Mouse (Mus musculus): ENCODE data around the gene Gabarap. TPM values are rescaled to one million over a fixed set of nuclear protein-coding genes. Genes with fewer than 3 reads are reported as not detected.

Gene Gabarap
- polyA plus RNA-seq, 1 experiment from 2014 or later = 507 TPM

- Histone ChIP-seq H3K4me2 (no peak overlapping the region), H3K4me1 (peaks cover 10% of the 10 kb centered on the region), H3K9me3 (no peaks in the 10 kb centered on the region), H3K27me3 (replicated peaks) (no peaks in the 10 kb centered on the region), H3K27ac (no peak overlapping the region), H3K9ac (no peak overlapping the region), H3K4me3 (no peak overlapping the region), H3K36me3 (replicated peaks) (peaks cover 25% of the 10 kb centered on the region)
- 91% methylated on average over 4 of the region's 4 CpGs for WGBS
- no peak for ATAC-seq (replicated peaks)
Observed at GRCm38 (mm10) chr11:69976271-69976670, 14.7 kb upstream of the Gabarap start.

GRCm38 (mm10) chr11:69979827-69980195 lies 11.1 kb upstream of the Gabarap start:
- no peaks in the 10 kb centered on the region for H3K9me3 ChIP-seq
- ATAC-seq (replicated peaks) = no peak
- peak overlapping the region; percentile 96 for H3K4me3 ChIP-seq
- WGBS = 2% methylated on average over 16 of the region's 16 CpGs
- peak overlapping the region; percentile 100 for H3K27ac ChIP-seq
- H3K27me3 ChIP-seq (replicated peaks) = no peaks in the 10 kb centered on the region
- peak overlapping the region; percentile 86 for H3K4me2 ChIP-seq
- peaks cover 14% of the 10 kb centered on the region for H3K36me3 ChIP-seq (replicated peaks)
- peaks cover 33% of the 10 kb centered on the region for H3K4me1 ChIP-seq
- peak overlapping the region; percentile 99 for H3K9ac ChIP-seq

DNA sequence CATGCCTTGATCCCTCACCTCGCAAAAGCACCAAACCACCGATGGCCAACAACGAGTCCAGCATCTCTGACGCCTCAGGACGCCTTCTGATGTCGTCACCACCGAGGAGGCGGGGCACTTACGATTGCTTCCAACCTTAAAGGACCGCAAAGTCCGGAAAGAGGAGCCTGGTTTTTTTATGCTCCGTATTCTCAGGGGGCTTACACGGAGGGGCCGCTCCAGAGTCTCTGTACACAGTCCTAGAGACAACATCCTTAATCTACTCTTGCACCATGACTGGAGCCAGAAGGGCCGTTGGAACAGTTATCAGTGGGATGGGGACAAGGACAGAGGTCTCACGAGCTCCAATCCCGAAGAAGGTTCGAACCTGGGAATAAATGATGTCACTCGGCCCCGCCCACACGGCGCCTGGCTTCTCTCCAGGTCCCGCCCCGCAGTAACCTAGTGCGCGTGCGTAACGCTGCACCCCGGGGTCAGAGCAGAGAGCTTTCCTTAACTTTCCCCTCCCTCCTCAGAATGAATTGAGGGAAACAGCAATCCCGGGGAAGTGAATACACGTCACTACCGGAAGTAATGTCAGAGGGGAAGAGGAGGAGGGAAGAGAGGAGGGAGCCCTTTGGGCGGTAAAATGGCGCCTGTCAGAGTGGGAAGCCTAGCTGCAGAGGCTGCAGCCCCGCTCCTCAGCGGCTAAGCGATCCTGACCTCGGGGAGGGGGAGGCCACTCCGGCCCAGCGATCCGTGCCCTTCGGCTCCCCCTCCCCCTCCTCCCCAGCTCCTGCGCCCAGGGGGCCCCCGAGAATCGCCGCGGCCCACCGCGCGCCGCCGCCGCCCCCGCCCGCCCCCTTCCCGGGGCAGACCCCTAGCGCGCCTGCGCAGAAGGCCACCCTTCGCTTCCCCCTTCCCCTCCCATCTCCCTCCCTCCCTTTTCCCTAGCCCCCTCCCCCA lies 10.5 kb upstream of the Gabarap start:
- Histone ChIP-seq H3K4me2 (peak overlapping the region; percentile 86), H3K9ac (peak overlapping the region; percentile 99), H3K4me1 (peaks cover 33% of the 10 kb centered on the region), H3K4me3 (peak overlapping the region; percentile 96), H3K27me3 (replicated peaks) (no peaks in the 10 kb centered on the region), H3K9me3 (no peaks in the 10 kb centered on the region), H3K36me3 (replicated peaks) (peaks cover 14% of the 10 kb centered on the region; the same call in 1 of the 2 replicates), H3K27ac (peak overlapping the region; percentile 100)
- ATAC-seq (replicated peaks) = peak; percentile 93
- WGBS = under 1% methylated on average over 44 of the region's 60 CpGs

GRCm38 (mm10) chr11:69981141-69981762 lies 9.7 kb upstream of the Gabarap start, which contains the start of gene Ctdnep1:
Gene Ctdnep1 (plus strand): TSS chr11:69981156.
- peak within 1 kb of the TSS; percentile 100 for H3K27ac ChIP-seq
- H3K4me1 ChIP-seq = peaks cover 33% of the 10 kb centered on the region
- H3K4me3 ChIP-seq = peak within 1 kb of the TSS; percentile 96
- 0% methylated on average over 38 of the region's 43 CpGs for WGBS
- peaks cover 18% of the 10 kb centered on the region; the same call in 1 of the 2 replicates for H3K36me3 ChIP-seq (replicated peaks)
- peak within 1 kb of the TSS; percentile 86 for H3K4me2 ChIP-seq
- no peaks in the 10 kb centered on the region for H3K9me3 ChIP-seq
- H3K9ac ChIP-seq = peak within 1 kb of the TSS; percentile 99
- H3K27me3 ChIP-seq (replicated peaks) = no peaks in the 10 kb centered on the region
- peak; percentile 61 for ATAC-seq (replicated peaks)

DNA sequence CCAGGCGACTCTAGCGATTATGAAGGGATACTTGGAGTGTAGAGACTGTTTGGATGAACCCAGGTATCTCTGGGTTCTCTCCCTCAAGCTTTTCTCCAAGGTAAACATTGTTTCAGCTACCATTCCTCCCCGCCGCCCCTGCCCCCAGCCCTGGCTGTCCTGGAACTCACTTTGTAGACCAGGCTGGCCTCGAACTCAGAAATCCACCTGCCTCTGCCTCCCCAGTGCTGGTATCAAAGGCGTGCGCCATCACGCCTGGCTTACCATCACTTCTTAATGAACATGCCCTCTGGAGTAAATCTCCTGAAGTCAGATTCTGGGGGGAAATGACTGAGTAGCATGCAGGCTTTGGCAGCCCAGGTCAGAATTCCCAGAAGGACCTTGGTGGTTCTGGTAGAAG lies 8.7 kb upstream of the Gabarap start, which contains the start of gene Elp5:
Gene Elp5, minus strand, starts transcription at position 293 of the 400 bp plus-strand sequence.
- peak within 1 kb of the TSS; percentile 99 for H3K9ac ChIP-seq
- no peaks in the 10 kb centered on the region for H3K9me3 ChIP-seq
- peaks cover 33% of the 10 kb centered on the region for H3K4me1 ChIP-seq
- peak within 1 kb of the TSS; percentile 86 for H3K4me2 ChIP-seq
- H3K36me3 ChIP-seq (replicated peaks) = peaks cover 27% of the 10 kb centered on the region; the same call in 1 of the 2 replicates
- no peak for ATAC-seq (replicated peaks)
- peak within 1 kb of the TSS; percentile 100 for H3K27ac ChIP-seq
- WGBS = 66% methylated on average over 8 of the region's 8 CpGs
- peak within 1 kb of the TSS; percentile 96 for H3K4me3 ChIP-seq
- no peaks in the 10 kb centered on the region for H3K27me3 ChIP-seq (replicated peaks)

- Histone ChIP-seq H3K9ac (peak overlapping the region; percentile 12; the same call in 1 of the 2 replicates), H3K27ac (no peak overlapping the region), H3K9me3 (no peaks in the 10 kb centered on the region), H3K27me3 (replicated peaks) (no peaks in the 10 kb centered on the region), H3K36me3 (replicated peaks) (peaks cover 30% of the 10 kb centered on the region; the same call in 1 of the 2 replicates), H3K4me2 (peak overlapping the region; percentile 86), H3K4me3 (peak overlapping the region; percentile 96; the same call in 1 of the 2 replicates), H3K4me1 (peaks cover 33% of the 10 kb centered on the region)
- ATAC-seq (replicated peaks) = no peak
- WGBS = 19% methylated on average over 5 of the region's 5 CpGs
Observed at GRCm38 (mm10) chr11:69982877-69983276, 8.1 kb upstream of the Gabarap start.

DNA sequence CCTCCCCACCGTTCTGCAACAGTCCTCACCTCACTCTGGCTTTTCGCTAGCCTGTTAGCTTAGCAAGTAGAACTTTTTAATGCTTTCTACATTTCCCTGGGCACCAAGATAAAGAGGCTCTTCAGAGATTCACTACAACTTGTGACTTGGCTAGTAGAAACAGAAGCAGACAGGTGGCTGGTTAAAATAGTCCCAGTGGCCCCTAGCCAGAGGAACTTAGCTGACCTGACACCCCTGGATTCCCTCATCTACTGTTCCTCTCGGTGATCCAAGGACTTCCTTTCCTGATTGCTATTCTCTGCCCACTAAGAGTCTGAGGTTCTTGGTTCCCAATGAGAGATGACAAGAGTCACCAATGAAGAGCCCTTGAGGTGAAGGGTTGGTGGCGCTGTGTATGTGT lies 7.6 kb upstream of the Gabarap start:
- H3K4me2 ChIP-seq = peak overlapping the region; percentile 86
- H3K9ac ChIP-seq = no peak overlapping the region
- H3K4me1 ChIP-seq = peaks cover 33% of the 10 kb centered on the region
- no peak overlapping the region for H3K4me3 ChIP-seq
- no peaks in the 10 kb centered on the region for H3K27me3 ChIP-seq (replicated peaks)
- H3K27ac ChIP-seq = no peak overlapping the region
- 90% methylated on average over 4 of the region's 4 CpGs for WGBS
- H3K36me3 ChIP-seq (replicated peaks) = peaks cover 31% of the 10 kb centered on the region; the same call in 1 of the 2 replicates
- H3K9me3 ChIP-seq = no peaks in the 10 kb centered on the region
- no peak for ATAC-seq (replicated peaks)

DNA sequence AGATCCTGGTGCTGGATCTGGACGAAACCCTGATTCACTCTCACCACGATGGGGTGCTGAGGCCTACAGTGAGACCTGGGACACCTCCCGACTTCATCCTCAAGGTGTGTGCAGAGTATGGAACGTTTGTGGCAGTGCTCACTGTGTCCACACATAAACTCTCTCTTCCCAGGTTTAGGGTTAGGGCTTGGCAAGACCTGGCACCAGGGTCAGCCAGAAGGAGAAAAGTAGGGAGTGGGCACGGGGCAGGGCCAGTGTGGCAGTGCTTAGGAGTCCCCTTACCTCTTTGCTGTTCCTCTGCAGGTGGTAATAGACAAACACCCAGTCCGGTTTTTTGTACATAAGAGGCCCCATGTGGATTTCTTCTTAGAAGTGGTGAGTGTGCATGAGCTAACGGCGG lies 6.5 kb upstream of the Gabarap start:
- peaks cover 39% of the 10 kb centered on the region; the same call in 1 of the 2 replicates for H3K36me3 ChIP-seq (replicated peaks)
- peaks cover 25% of the 10 kb centered on the region for H3K4me1 ChIP-seq
- no peak overlapping the region for H3K4me2 ChIP-seq
- 93% methylated on average over 8 of the region's 8 CpGs for WGBS
- H3K27ac ChIP-seq = no peak overlapping the region
- no peak overlapping the region for H3K9ac ChIP-seq
- no peak overlapping the region for H3K4me3 ChIP-seq
- no peaks in the 10 kb centered on the region for H3K27me3 ChIP-seq (replicated peaks)
- no peaks in the 10 kb centered on the region for H3K9me3 ChIP-seq
- no peak for ATAC-seq (replicated peaks)

DNA sequence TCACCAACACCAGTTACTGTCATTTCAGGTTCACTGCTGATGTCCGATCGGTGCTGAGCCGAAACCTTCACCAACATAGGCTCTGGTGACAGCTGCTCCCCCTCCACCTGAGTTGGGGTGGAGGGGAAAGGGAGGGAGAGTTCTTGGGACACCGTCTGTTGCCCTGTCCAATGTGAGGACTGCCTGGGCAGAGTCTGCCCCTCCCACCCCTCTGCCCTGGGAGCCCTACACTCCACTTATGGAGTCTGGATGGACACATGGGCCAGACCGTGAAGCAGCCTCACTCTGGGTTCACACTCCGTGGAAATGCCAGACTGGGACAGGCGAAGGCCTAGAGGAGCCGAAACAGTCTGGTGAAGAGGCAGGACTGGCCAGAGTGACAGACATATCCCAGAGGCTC lies 994 bp upstream of the Gabarap start:
- H3K27me3 ChIP-seq (replicated peaks) = no peaks in the 10 kb centered on the region
- H3K4me3 ChIP-seq = no peak overlapping the region
- H3K27ac ChIP-seq = 0 out of 2 replicates have a peak overlapping the region, but pooled peaks have one; percentile 92
- H3K4me2 ChIP-seq = 0 out of 2 replicates have a peak overlapping the region, but pooled peaks have one; percentile 72
- 0 out of 2 replicates have a peak, but pooled peaks have one; percentile 22 for ATAC-seq (replicated peaks)
- H3K36me3 ChIP-seq (replicated peaks) = peaks cover 37% of the 10 kb centered on the region; the same call in 1 of the 2 replicates
- H3K4me1 ChIP-seq = peaks cover 29% of the 10 kb centered on the region
- WGBS = 92% methylated on average over 8 of the region's 8 CpGs
- H3K9ac ChIP-seq = no peak overlapping the region
- no peaks in the 10 kb centered on the region for H3K9me3 ChIP-seq

DNA sequence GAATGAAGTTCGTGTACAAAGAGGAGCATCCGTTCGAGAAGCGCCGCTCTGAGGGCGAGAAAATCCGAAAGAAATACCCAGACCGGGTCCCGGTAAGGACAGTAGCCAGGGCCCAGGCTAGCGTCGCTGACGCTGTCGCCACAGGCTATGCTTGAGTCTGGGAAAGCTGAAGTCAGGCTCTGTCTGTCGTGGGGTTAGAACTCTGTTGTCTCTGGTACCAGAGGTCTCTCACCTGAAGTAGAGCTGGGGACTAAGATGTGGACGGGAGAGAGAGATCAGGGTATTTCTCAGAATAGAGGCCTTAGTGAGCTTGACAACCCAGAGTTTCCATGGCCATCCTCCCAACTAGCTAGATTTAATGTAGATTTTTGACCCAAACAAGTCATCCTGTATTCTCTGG lies 768 bp downstream of the Gabarap start:
- peak overlapping the region; percentile 89 for H3K4me3 ChIP-seq
- peak overlapping the region; percentile 72 for H3K4me2 ChIP-seq
- H3K27me3 ChIP-seq (replicated peaks) = no peaks in the 10 kb centered on the region
- H3K36me3 ChIP-seq (replicated peaks) = peaks cover 22% of the 10 kb centered on the region; the same call in 1 of the 2 replicates
- no peaks in the 10 kb centered on the region for H3K9me3 ChIP-seq
- H3K4me1 ChIP-seq = peaks cover 32% of the 10 kb centered on the region
- ATAC-seq (replicated peaks) = peak; percentile 5; the same call in 1 of the 2 replicates
- H3K27ac ChIP-seq = peak overlapping the region; percentile 92
- under 1% methylated on average over 15 of the region's 15 CpGs for WGBS
- H3K9ac ChIP-seq = peak overlapping the region; percentile 90

DNA sequence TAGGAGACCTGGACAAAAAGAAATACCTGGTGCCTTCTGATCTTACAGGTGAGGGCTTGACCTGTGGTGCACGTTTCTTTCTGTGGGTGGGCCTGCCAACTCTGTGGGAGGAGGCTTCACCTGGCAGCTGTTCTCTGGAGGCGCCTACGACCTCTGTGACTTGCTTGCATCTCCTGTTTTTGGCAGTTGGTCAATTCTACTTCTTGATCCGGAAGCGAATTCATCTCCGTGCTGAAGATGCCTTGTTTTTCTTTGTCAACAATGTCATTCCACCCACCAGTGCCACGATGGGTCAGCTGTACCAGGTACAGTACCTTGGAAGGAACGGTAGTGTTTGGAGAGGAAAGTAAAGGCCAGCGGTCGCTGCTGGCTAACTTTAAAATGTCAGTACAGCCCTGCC lies 1.5 kb downstream of the Gabarap start:
- H3K9me3 ChIP-seq = no peaks in the 10 kb centered on the region
- H3K4me1 ChIP-seq = peaks cover 34% of the 10 kb centered on the region
- no peak for ATAC-seq (replicated peaks)
- H3K4me2 ChIP-seq = peak overlapping the region; percentile 72
- peak overlapping the region; percentile 90 for H3K9ac ChIP-seq
- H3K27me3 ChIP-seq (replicated peaks) = no peaks in the 10 kb centered on the region
- peaks cover 18% of the 10 kb centered on the region; the same call in 1 of the 2 replicates for H3K36me3 ChIP-seq (replicated peaks)
- H3K27ac ChIP-seq = peak overlapping the region; percentile 4; the same call in 1 of the 2 replicates
- 87% methylated on average over 10 of the region's 10 CpGs for WGBS
- peak overlapping the region; percentile 89 for H3K4me3 ChIP-seq

GRCm38 (mm10) chr11:69992932-69993331 lies 2.0 kb downstream of the Gabarap start:
- Histone ChIP-seq H3K9ac (peak overlapping the region; percentile 90; the same call in 1 of the 2 replicates), H3K27ac (no peak overlapping the region), H3K4me2 (peak overlapping the region; percentile 72), H3K36me3 (replicated peaks) (peaks cover 14% of the 10 kb centered on the region; the same call in 1 of the 2 replicates), H3K27me3 (replicated peaks) (no peaks in the 10 kb centered on the region), H3K4me1 (peaks cover 39% of the 10 kb centered on the region), H3K4me3 (0 out of 2 replicates have a peak overlapping the region, but pooled peaks have one; percentile 89), H3K9me3 (no peaks in the 10 kb centered on the region)
- no peak for ATAC-seq (replicated peaks)
- 85% methylated on average over 3 of the region's 3 CpGs for WGBS
